Mouse (Mus musculus) cerebellum, adult 11 months (tissue): Measurements from ENCODE around the gene Tex46.

ENCODE experiments used
- DNase-seq: peaks from one replicate; pipeline ENCODE4 v3.0.0; 2022

Gene Tex46

DNA sequence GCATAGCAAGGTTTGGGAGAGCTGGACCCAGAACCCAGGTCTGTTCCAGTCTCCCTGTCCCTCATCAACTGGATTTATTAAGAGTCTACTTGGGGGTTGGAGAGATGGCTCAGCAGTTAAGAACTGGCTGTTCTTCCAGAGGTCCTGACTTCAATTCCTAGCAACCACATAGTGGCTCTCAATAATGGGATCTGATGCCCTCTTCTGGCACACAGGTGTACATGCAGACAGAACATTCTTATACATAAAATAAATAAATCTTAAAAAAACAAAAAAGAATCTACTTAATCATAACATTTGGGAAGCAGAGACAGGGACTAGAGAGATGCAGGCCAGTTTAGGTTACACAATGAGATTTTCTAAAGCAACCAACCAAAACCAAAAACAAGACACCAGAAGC, 25.8 kb downstream of the Tex46 start:
- DNase-seq: no peak

DNA sequence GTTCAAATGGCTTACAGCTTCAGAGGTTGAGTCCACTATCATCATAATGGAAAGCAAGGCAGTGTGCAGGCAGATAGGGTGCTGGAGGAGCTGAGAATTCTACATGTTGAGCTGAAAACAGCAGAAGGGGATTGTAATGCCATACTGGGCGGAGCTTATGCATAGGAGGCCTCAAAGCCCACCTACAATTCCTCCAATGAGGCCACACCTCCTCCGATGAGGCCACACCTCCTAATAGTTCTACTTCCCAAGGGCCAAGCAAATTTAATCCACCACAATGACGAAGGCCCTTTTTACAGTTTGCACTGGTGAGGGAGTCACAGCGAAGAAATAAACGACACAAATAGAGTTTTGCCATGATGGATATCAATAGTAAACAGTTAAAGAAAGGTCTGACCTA, 26.3 kb downstream of the Tex46 start:
- DNase-seq: no peak

DNA sequence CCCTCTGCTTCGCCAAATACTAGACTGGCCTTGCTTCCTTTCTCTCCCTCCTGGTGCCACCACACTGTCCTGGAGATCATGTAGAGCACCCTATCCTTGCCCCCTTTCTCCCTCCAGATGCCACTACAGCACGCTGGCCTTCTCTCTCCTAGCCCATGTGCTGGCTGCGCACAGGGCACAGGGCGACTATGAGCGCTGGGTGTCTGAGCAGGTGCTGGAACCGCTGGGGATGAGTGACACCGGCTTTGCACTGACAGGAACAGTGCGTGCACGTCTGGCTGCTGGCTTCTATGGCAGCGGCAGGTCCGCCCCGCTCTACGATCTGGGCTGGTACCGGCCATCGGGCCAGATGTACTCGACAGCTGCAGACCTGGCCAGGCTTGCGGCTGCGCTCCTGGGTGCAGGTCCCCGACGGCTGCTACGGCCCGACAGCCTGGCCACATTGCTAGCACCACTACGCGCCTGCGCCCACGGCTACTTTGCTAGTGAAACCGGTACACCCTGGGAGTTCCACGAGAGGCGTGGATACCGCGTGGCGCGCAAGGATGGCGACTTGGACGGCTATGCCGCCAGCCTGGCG, 26.8 kb downstream of the Tex46 start:
- DNase-seq: no peak

DNA sequence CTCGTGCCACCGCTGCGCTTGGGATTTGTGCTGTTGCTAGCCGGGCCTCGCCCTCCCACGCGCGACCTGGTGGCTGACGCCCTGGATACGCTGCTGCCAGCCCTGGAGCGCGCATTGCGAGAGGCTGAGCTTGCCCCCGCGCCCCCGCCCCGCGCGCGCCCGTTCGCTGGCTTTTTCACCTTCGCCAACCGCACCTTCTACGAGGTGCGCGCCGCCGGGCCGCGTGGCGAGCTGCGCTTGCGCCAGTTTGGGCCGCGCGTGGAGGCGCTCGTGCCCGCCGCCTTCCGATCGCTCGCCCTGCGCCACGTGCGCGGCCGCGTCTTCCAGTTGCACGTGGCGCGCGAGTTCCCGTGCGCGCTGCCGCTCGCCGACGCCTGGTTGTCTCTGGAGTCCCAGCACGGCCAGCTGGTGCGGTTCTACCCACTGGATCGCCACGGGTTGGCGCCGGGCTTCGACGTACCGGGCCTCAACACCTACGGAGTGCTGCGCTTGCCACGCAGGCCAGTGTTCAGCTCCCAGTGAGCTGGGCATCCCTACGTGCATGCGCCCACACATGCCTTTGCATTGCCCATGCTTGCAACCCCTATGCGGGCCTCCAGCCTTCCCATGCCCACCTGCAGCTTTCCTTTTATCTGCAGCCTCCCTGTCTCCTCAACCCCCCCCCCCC, 27.5 kb downstream of the Tex46 start:
- DNase-seq: no peak

DNA sequence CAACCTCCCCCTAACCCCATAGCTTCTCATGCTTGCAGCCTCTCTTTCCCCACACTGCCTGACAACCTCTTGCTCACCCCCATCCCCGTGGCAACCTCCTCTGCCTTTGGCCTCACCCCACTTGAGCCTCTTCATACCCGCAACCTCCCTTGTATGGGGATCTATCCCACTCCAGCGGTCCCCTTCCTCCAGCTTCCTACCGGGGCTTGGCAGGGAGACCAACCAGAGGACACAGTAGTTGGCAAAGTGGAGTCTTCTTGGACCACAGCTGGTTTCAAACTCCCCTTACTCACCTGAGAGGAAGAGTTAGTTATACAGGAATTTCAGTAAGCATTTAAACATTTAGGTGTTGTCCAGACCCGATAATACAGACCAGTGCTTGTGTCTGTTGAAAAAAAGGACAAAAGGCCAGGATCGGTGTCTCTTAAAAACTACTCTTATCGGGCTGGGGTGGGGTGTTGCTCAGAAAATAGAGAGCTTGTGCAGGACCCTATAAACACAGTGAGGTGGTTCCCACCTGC, 28.1 kb downstream of the Tex46 start:
- no peak for DNase-seq

DNA sequence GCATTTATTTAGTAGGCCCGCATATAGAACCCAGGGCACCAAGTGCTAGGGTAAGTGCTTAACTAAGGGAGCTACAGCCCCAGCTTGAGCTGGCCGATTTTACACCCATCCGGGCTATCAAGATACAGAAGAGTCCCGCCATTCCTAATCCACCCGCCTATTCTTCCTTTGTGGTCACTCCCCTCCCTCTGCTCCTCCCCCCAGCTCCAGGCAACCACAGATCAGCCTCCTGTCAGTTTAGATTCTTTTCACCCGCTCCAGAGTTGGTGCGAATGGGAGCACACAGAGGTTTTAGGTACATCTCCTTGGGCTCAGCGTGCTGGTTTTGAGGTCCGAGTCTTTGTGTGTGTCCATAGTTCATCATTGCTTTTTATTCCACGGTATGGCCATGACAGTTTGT, 28.7 kb downstream of the Tex46 start:
- no peak for DNase-seq

DNA sequence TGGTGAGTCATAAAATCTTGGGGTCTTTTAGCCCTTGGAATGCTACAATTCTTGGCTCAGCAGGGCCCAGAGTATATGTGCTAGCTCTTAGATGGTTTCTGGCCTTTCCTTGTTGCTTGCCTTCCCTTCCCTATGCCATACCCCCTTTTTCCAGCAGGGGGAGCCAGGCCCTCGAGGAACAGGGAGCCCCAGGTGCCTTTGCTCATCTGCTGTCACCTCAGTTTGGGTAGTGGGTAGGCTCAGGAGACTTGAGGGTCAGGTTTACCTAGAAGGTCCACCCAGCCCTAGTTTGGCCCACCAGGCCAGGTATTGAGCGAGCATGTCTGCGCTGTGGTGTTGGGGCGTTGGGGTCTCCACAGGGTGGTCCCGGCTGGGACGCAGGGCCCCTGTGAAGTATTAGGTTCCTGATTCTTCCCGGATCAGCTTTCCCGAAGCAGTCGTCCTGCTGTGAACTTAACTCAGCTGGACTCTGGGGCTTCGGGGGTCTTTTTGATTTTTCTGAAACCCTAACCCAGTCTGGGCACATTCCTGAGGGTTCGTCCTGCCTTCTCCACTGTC, 38.8 kb downstream of the Tex46 start:
- peak; percentile 82 for DNase-seq

DNA sequence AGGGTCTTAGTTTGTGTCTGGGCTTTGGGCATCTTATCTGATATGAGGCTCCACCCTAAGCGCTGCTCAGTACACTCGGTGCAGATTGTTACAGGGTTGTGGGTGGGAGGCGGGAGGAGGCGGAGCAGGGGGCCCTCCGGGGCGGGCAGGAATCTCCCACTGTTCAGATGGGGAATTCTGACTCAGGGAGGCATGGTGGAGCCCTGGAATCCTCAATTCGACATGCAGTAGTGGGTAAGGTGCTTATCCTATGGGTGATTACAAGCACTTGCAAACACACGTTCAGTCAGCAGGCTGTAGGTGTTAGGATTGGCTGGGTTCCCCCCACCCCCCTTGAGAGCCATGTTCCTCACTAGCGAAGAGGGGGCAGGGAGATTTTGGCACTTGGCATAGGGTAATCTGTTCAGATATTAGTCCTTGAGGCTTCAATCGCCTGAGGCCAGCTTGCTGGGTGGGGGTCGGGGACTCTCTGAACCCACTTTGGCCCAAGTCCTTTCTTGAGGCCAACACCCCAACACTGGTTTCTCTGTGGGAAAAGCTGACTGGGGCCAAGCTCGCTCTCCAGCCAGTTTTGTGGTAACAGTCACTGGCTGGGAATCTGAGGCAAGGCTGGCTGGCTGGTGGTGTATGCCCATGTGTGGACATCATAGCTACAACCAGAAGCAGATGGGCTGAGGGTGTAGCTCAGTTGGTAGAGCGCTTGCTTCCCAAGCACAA, 39.4 kb downstream of the Tex46 start:
- no peak for DNase-seq

DNA sequence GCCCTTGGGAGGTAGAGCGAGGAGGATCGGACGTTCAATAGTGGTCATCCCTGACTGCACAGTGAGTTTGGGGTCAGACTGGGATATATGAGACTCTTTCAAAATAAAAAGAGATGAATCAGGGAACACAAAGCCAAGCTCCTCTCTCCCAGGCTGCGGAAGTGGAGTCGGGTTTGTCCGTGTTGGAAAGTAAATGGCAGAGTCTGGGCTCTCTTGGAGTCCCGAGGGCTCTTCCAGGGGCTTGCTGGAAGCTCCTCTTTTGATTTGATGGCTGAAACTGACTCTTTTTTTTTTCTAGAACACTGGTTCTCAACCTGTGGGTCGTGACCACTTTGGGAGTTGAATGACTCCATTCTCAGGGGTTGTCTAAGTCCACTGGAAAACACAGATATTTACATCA, 40.0 kb downstream of the Tex46 start:
- no peak for DNase-seq

DNA sequence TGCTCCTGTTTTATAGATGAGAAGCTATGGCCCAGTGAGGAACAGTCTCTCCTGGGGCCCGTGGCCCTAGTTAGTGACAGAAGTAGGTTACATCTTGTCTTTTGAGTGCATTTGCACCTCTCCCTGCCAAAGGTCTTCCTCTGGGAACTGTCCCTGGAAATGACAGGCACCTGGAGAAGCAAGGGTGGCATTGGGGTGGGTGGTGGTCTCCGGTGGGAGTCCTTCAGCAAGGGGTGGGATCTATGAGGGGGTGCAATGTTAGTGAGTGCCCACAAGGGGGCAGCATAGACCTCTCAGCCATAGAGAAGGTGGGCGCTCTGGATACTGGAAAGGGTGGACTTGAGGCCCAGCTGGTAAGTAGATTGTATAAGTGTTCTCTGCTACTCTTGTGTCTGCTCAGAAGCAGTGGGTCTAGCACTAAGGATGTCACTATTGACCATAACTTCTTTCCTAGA, 41.1 kb downstream of the Tex46 start:
- no peak for DNase-seq

DNA sequence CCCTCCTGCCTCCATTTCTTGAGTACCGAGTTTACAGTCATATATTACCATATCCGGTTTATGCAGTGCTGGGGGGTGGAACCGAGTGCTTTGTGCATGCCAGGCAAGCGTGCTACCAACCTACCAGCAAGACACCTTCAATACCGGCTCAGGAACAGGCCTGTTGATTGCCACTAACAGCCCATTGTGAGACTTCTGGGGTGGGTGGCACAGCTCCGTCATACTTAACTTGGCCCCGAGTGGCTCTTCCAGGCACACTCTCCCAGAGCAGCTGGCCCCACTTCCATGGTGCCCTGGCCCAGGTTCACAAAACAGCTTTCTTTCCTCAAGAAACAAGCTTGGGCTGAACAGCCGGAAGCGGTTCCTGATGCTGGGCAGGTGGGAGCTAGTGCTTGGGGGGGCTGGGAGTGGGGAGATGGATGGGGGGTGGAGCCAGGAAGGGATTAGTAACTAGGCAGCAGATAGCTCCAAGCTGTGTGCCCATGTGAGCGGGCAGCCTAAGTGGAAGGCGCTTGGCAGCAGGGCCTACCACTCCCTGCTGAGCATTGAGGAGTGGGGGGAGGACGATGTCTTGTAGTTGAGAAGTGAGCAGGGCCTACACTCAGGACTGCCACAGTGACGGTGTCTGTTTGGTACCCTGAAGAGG, 41.8 kb downstream of the Tex46 start:
- DNase-seq: peak; percentile 41

DNA sequence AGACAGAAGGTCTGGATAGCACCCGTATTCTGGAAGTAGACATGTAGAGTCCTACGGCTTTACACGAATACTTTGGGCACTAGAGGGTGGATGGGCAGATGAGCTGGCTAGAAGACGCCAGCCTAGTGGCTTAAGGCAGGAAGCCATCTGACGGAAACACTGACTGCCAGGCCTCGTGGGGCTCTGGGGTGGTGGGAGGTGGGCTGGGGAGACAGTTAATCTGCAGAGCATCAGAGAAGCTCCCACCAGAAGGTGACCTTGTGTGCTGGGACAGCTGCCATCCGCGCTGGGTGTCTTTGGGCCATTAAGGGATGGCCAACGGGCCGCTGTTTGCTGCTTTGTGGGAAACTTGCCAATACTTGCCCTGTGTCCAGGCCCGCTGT, 42.3 kb downstream of the Tex46 start:
- DNase-seq: peak; percentile 39

DNA sequence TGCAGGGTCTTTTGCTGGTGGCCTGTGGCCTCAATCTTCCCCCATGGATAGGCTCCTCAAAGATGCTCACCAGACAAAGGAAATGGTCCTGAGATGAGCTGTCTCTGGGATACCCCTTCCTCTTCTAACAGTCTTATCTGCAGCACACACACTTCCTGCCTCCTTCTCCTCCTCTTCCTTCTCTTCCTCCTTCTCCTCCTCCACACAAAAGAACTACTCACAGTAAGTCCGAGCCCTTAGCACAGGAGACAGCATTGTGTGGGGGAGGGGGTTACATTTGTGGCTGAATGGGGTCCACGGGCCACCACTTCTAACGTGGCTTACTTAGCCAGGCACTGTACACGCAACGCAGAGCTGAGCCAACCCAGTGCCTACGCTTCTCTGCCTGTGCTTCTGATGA, 42.8 kb downstream of the Tex46 start:
- no peak for DNase-seq

DNA sequence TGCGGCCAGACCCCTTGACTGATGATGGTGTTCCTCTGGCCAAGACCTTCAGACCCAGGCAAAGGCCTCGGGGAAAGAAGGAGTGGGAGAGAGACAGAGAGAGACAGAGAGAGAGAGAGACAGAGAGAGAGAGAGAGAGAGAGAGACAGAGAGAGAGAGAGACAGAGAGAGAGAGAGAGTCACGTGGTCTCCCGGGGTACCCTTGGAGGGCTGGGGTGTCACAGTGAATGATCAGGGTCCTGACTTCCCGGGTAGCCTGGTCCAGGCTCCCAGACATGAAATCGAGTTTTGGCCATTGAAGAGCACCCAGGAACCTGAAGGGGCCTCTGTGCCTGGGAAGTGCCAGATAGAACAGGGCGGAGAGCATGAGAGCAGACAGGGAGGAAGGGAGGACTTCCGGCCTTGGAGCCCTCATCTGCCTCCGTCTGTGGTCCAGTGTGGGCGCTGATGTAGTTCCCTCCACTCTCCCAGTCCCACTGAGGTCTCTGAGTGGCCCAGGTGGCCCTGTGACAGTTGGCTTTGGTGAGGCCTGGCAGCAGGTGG, 43.5 kb downstream of the Tex46 start:
- no peak for DNase-seq

DNA sequence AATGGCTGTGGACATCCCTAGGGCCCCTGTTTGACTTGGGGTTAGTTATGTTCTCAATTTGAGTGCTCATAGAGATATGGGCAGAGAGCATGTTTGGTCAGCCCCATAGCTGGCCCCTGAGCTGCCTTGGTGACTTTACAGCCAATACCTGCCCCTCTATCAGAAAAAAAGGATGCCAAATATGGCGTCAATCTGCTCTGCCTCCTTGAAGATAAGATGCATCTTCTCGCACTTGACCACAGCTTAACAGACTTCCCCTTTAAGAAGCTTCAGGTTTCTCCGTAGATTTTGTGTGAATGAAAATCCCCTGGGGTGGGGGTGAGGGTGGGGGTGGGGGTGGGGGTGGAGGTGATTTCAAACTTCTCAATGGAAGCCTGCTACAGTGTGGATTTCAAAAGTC, 47.7 kb downstream of the Tex46 start:
- no peak for DNase-seq
